In the genomic region with DNA sequence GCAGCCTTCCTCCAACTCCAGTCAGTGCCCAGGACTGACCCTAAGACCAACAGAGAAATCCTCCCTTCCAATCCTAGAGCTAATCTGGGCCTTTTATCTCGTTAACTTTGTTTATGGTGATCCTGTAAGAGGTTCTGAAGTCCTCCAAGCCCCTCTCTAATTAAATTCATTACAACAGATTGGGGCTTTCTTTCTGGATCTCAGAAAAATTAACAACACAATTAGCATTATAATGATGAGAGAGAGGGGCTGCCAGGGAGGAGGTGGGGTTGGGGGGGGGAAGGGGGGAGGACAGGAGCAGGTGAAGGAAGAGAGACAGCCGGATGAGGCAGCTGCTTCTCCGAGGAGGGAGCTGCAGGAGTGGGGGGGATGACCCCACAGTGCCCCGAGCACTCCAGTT, we compare ENCODE assay signal across 23 mouse cellular contexts. TPM values are rescaled to one million over a fixed set of nuclear protein-coding genes. Genes with fewer than 3 reads are reported as not detected.
A peak's percentile ranks its signal among the peaks of the same experiment; 100 is the strongest.
DNase-seq lines count a peak whose midpoint lies in the region; ATAC-seq and TF ChIP-seq lines count a peak whose summit lies in the region.
"Had no signal": no experiment of that assay in that cellular context is flagged by ENCODE, and none has a peak within 500 bp of the region (broad histone marks: within the 10 kb centered on the region; RNA-seq: fewer than 3 reads in every experiment).

No protein-coding gene starts in this region.

- H3K27ac ChIP-seq in hindbrain, embryonic 11.5 days (ENCODE audit: low read depth, low read length) = peak overlapping the region; percentile 60
- no peak overlapping the region for H3K27ac ChIP-seq in hindbrain, postnatal 0 days
- H3K27ac ChIP-seq in neural tube, embryonic 12.5 days = no peak overlapping the region
- peak overlapping the region; percentile 56 for H3K27ac ChIP-seq in forebrain, embryonic 16.5 days (ENCODE audit: low read length)
- no peak overlapping the region for H3K27ac ChIP-seq in lung, postnatal 0 days (ENCODE audit: low read length)
- H3K27ac ChIP-seq in kidney, embryonic 14.5 days (ENCODE audit: low read depth, low read length) = no peak overlapping the region
- H3K27ac ChIP-seq: left cerebral cortex, adult 2 months; liver, embryonic 13.5 days had no signal

- H3K27me3 ChIP-seq in hindbrain, embryonic 11.5 days (ENCODE audit: control insufficient read depth, insufficient read depth, low read length) = no peaks in the 10 kb centered on the region
- no peaks in the 10 kb centered on the region for H3K27me3 ChIP-seq in hindbrain, postnatal 0 days (ENCODE audit: insufficient read depth, low read length)
- no peaks in the 10 kb centered on the region for H3K27me3 ChIP-seq in neural tube, embryonic 12.5 days (replicated peaks)
- no peaks in the 10 kb centered on the region for H3K27me3 ChIP-seq in forebrain, embryonic 16.5 days (replicated peaks; ENCODE audit: control insufficient read depth, insufficient read depth, low read length)
- 0 out of 2 replicates have a peak, but pooled peaks cover 6% of the 10 kb centered on the region for H3K27me3 ChIP-seq in lung, postnatal 0 days (replicated peaks; ENCODE audit: insufficient read depth, low read length)
- H3K27me3 ChIP-seq in kidney, embryonic 14.5 days (ENCODE audit: control insufficient read depth, insufficient read depth, low read length) = peaks cover 28% of the 10 kb centered on the region

- H3K4me3 ChIP-seq in hindbrain, embryonic 11.5 days (ENCODE audit: low read depth, low read length) = no peak overlapping the region
- H3K4me3 ChIP-seq in hindbrain, postnatal 0 days (ENCODE audit: low read length) = no peak overlapping the region
- H3K4me3 ChIP-seq in neural tube, embryonic 12.5 days = no peak overlapping the region
- no peak overlapping the region for H3K4me3 ChIP-seq in forebrain, embryonic 16.5 days (replicated peaks; ENCODE audit: low read length)
- no peak overlapping the region for H3K4me3 ChIP-seq in lung, postnatal 0 days (ENCODE audit: low read depth, low read length)
- no peak overlapping the region for H3K4me3 ChIP-seq in kidney, embryonic 14.5 days (ENCODE audit: low read length)
- H3K4me3 ChIP-seq: heart, embryonic 12.5 days; left cerebral cortex, adult 2 months; liver, embryonic 13.5 days had no signal

- no peak for TF ChIP-seq EP300 in lung, postnatal 0 days (IDR thresholded peaks at IDR 0.05)

- ATAC-seq in hindbrain, embryonic 11.5 days (ENCODE audit: low FRiP score) = peak; percentile 20; the same call in 1 of the 2 replicates
- no peak for ATAC-seq in hindbrain, postnatal 0 days
- ATAC-seq in neural tube, embryonic 12.5 days (ENCODE audit: low FRiP score, low read depth) = no peak
- no peak for ATAC-seq in forebrain, embryonic 16.5 days
- no peak for ATAC-seq in lung, postnatal 0 days
- no peak for ATAC-seq in kidney, embryonic 14.5 days (ENCODE audit: low FRiP score, low TSS enrichment)

- no peak overlapping the region for H3K9ac ChIP-seq in hindbrain, embryonic 11.5 days (ENCODE audit: low read depth, low read length)
- H3K9ac ChIP-seq in hindbrain, postnatal 0 days (replicated peaks; ENCODE audit: low read length) = no peak overlapping the region
- no peak overlapping the region for H3K9ac ChIP-seq in neural tube, embryonic 12.5 days
- 0 out of 2 replicates have a peak overlapping the region, but pooled peaks have one; percentile 6 for H3K9ac ChIP-seq in forebrain, embryonic 16.5 days (replicated peaks; ENCODE audit: low read depth, low read length)
- no peak overlapping the region for H3K9ac ChIP-seq in lung, postnatal 0 days (replicated peaks; ENCODE audit: low read depth)
- H3K9ac ChIP-seq in kidney, embryonic 14.5 days (ENCODE audit: low read depth, low read length) = no peak overlapping the region
- H3K9ac ChIP-seq: heart, embryonic 12.5 days; liver, embryonic 13.5 days had no signal

- DNase-seq in hindbrain, embryonic 11.5 days (ENCODE audit: low spot score) = no peak
- no peak for DNase-seq in hindbrain, postnatal 0 days (ENCODE audit: low spot score)
- DNase-seq in neural tube, embryonic 10.5 days (ENCODE audit: extremely low spot score, low spot score) = no peak
- DNase-seq in lung, postnatal 0 days (ENCODE audit: low spot score) = no peak
- DNase-seq: adrenal gland, adult 2 months; B cell, adult 2 months; cerebellum, adult 18-20 months; cerebellum, postnatal 14 days; gastrocnemius, postnatal 25 days; heart, adult 18-20 months; heart, postnatal 10 days; kidney, adult 18-20 months; kidney, postnatal 10 days; liver, embryonic 13.5 days; lung, adult 2 months had no signal

- H3K9me3 ChIP-seq in hindbrain, embryonic 11.5 days (ENCODE audit: control insufficient read depth, low read length) = no peaks in the 10 kb centered on the region
- H3K9me3 ChIP-seq in hindbrain, postnatal 0 days (ENCODE audit: low read length) = no peaks in the 10 kb centered on the region
- H3K9me3 ChIP-seq in neural tube, embryonic 12.5 days = no peaks in the 10 kb centered on the region
- no peaks in the 10 kb centered on the region for H3K9me3 ChIP-seq in forebrain, embryonic 16.5 days (ENCODE audit: control insufficient read depth, low read length)
- H3K9me3 ChIP-seq in lung, postnatal 0 days (ENCODE audit: low read length) = no peaks in the 10 kb centered on the region
- no peaks in the 10 kb centered on the region for H3K9me3 ChIP-seq in kidney, embryonic 14.5 days (ENCODE audit: control insufficient read depth, low read length)
- H3K9me3 ChIP-seq: G1E; heart, embryonic 12.5 days; liver, embryonic 13.5 days had no signal

- peaks cover 19% of the 10 kb centered on the region for H3K4me1 ChIP-seq in hindbrain, embryonic 11.5 days (replicated peaks; ENCODE audit: control insufficient read depth, insufficient read depth, low read length)
- H3K4me1 ChIP-seq in hindbrain, postnatal 0 days (ENCODE audit: insufficient read depth, low read length) = peaks cover 35% of the 10 kb centered on the region
- peaks cover 89% of the 10 kb centered on the region for H3K4me1 ChIP-seq in neural tube, embryonic 12.5 days
- peaks cover 69% of the 10 kb centered on the region for H3K4me1 ChIP-seq in forebrain, embryonic 16.5 days (replicated peaks; ENCODE audit: control insufficient read depth, insufficient read depth, low read length)
- no peaks in the 10 kb centered on the region for H3K4me1 ChIP-seq in lung, postnatal 0 days (ENCODE audit: insufficient read depth, low read depth, low read length)
- H3K4me1 ChIP-seq in kidney, embryonic 14.5 days (ENCODE audit: control insufficient read depth, insufficient read depth, low read length) = no peaks in the 10 kb centered on the region
- H3K4me1 ChIP-seq: liver, embryonic 13.5 days had no signal

- H3K36me3 ChIP-seq in hindbrain, embryonic 11.5 days (ENCODE audit: control insufficient read depth, insufficient read depth, low read length) = no peaks in the 10 kb centered on the region
- H3K36me3 ChIP-seq in hindbrain, postnatal 0 days (ENCODE audit: insufficient read depth, low read length) = no peaks in the 10 kb centered on the region
- no peaks in the 10 kb centered on the region for H3K36me3 ChIP-seq in neural tube, embryonic 12.5 days
- H3K36me3 ChIP-seq in forebrain, embryonic 16.5 days (ENCODE audit: control insufficient read depth, insufficient read depth) = no peaks in the 10 kb centered on the region
- no peaks in the 10 kb centered on the region for H3K36me3 ChIP-seq in lung, postnatal 0 days (ENCODE audit: insufficient read depth, low read length)
- H3K36me3 ChIP-seq in kidney, embryonic 14.5 days (ENCODE audit: control insufficient read depth, insufficient read depth, low read length) = no peaks in the 10 kb centered on the region
- H3K36me3 ChIP-seq: G1E; heart, embryonic 12.5 days; liver, embryonic 13.5 days had no signal

- WGBS in hindbrain, embryonic 11.5 days = 9% methylated on average over 4 of the region's 4 CpGs
- 21% methylated on average over 4 of the region's 4 CpGs for WGBS in hindbrain, postnatal 0 days
- 8% methylated on average over 4 of the region's 4 CpGs for WGBS in neural tube, embryonic 12.5 days
- WGBS in forebrain, embryonic 16.5 days = 6% methylated on average over 4 of the region's 4 CpGs
- WGBS in lung, postnatal 0 days = 13% methylated on average over 4 of the region's 4 CpGs
- 5% methylated on average over 4 of the region's 4 CpGs for WGBS in kidney, embryonic 14.5 days

- H3K4me2 ChIP-seq in hindbrain, embryonic 11.5 days (replicated peaks; ENCODE audit: low read depth, low read length) = no peak overlapping the region
- H3K4me2 ChIP-seq in hindbrain, postnatal 0 days (ENCODE audit: low read depth, low read length) = no peak overlapping the region
- peak overlapping the region; percentile 20; the same call in 1 of the 2 replicates for H3K4me2 ChIP-seq in neural tube, embryonic 12.5 days (replicated peaks)
- peak overlapping the region; percentile 4; the same call in 1 of the 2 replicates for H3K4me2 ChIP-seq in forebrain, embryonic 16.5 days (ENCODE audit: low read length)
- no peak overlapping the region for H3K4me2 ChIP-seq in lung, postnatal 0 days (replicated peaks; ENCODE audit: low read depth, low read length)
- no peak overlapping the region for H3K4me2 ChIP-seq in kidney, embryonic 14.5 days (replicated peaks; ENCODE audit: low read depth, low read length)
- H3K4me2 ChIP-seq: heart, embryonic 12.5 days; liver, embryonic 13.5 days had no signal

- no peak for TF ChIP-seq CTCF in hindbrain, postnatal 0 days (IDR thresholded peaks at IDR 0.05; ENCODE audit: low read depth)
- no peak for TF ChIP-seq CTCF in lung, postnatal 0 days (IDR thresholded peaks at IDR 0.05)

RNA-seq across cellular contexts. Expression of a gene that starts 5.4 kb away (rescaled TPM):
- polyA plus RNA-seq in hindbrain, embryonic 11.5 days (2014; fragmentation: Nextera tagmentation; extraction: Ambion mirVana) = 26.9 and 38.0 TPM in 2 replicates
- total RNA-seq in hindbrain, postnatal 0 days (2014; rRNA removed) = 69.6 and 74.6 TPM in 2 replicates
- polyA plus RNA-seq in hindbrain, postnatal 0 days (2015; fragmentation: Nextera tagmentation; extraction: Ambion mirVana) = 26.5 and 30.5 TPM in 2 replicates
- polyA plus RNA-seq in neural tube, embryonic 12.5 days (2016; fragmentation: Nextera tagmentation; extraction: Ambion mirVana) = 37.3 and 42.3 TPM in 2 replicates
- polyA plus RNA-seq in forebrain, embryonic 16.5 days (2015; fragmentation: Nextera tagmentation; extraction: Ambion mirVana) = 49.3 and 61.8 TPM in 2 replicates
- 0.06 and 0.07 TPM in 2 replicates for polyA plus RNA-seq in lung, postnatal 0 days (2015; fragmentation: Nextera tagmentation; extraction: Ambion mirVana)
- 0.43 and 0.76 TPM in 2 replicates for polyA plus RNA-seq in kidney, embryonic 14.5 days (2014; fragmentation: Nextera tagmentation; extraction: Ambion mirVana)
- total RNA-seq: CH12.LX; megakaryocyte, adult 5-6 weeks had no signal
- polyA plus RNA-seq: G1E had no signal

Comparison
In these comparisons a context has a peak if more than half of its experiments do, and no peak if none do; other contexts are left out.
1. H3K27ac ChIP-seq: peak in hindbrain, embryonic 11.5 days (single experiment) and forebrain, embryonic 16.5 days (single experiment); none in hindbrain, postnatal 0 days (single experiment), neural tube, embryonic 12.5 days (single experiment), lung, postnatal 0 days (single experiment) and kidney, embryonic 14.5 days (single experiment).
2. H3K4me2 ChIP-seq: peak in neural tube, embryonic 12.5 days (single experiment) and forebrain, embryonic 16.5 days (single experiment); none in hindbrain, embryonic 11.5 days (single experiment), hindbrain, postnatal 0 days (single experiment), lung, postnatal 0 days (single experiment) and kidney, embryonic 14.5 days (single experiment).
3. RNA of a gene that starts 5.4 kb away (polyA plus RNA-seq): 49.3 to 61.8 TPM in forebrain, embryonic 16.5 days, 26.9 to 38.0 TPM in hindbrain, embryonic 11.5 days, 37.3 to 42.3 TPM in neural tube, embryonic 12.5 days and 26.5 to 30.5 TPM in hindbrain, postnatal 0 days; 0.43 to 0.76 TPM in kidney, embryonic 14.5 days and 0.06 to 0.07 TPM in lung, postnatal 0 days; every median in the first group is over 10 times any median in the second.